Mouse (Mus musculus): ENCODE measurements around the gene Mef2c.

DNA sequence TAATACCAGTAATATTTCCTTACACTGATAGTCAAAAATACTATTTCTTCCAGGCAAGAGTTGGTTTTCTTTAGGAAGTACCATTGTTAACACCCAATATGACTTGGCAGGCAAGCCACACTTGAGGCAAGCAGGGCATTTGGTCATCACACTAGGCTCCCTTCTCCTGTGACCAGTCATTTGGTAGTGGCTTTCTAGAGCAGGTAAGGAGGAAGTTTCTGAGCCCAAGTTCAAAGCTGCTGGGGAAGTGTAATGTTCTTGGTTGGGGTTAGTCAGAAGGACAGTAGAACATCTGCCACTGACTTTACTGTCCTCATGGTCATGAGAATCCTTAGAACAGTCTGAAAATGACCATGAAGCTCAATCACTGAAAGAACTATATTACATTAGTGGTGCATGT is 96.5 kb downstream of the Mef2c start:
- TF ChIP-seq CTCF (IDR thresholded peaks at IDR 0.05; ENCODE audit: extremely low read depth, insufficient read depth, low read length) (no peak), POLR2A (IDR thresholded peaks at IDR 0.05; ENCODE audit: extremely low read depth, insufficient read depth, low read length) (no peak)
